Mouse (Mus musculus) erythroblast, embryonic 14.5 days (primary cell): ENCODE results near the gene Sarnp. TPM values are rescaled to one million over a fixed set of nuclear protein-coding genes. Genes with fewer than 3 reads are reported as not detected.
A peak's percentile ranks its signal among the peaks of the same experiment; 100 is the strongest.

Experiments used
- H3K27me3 ChIP-seq: 2 replicates; pipeline ENCODE4 v1.6.1; 2012; ENCODE audit warnings: inconsistent platforms; ENCODE audit not compliant: control insufficient read depth
- H3K36me3 ChIP-seq: 2 replicates; pipeline ENCODE4 v1.6.1; 2012; ENCODE audit warnings: mild to moderate bottlenecking, inconsistent platforms; ENCODE audit not compliant: control insufficient read depth
- H3K4me1 ChIP-seq: 2 replicates; pipeline ENCODE4 v1.6.1; 2012; ENCODE audit warnings: inconsistent platforms; ENCODE audit not compliant: control insufficient read depth
- H3K4me3 ChIP-seq: replicated peaks from 2 replicates; pipeline ENCODE3; 2012; ENCODE audit warnings: moderate library complexity, mild to moderate bottlenecking, inconsistent platforms
- H3K9me3 ChIP-seq: 2 replicates; pipeline ENCODE4 v1.6.1; 2012; ENCODE audit warnings: low read length, inconsistent platforms, mixed read lengths; ENCODE audit not compliant: control insufficient read depth
- GATA1 ChIP-seq: IDR thresholded peaks from 2 replicates; pipeline ENCODE4 v1.6.1; 2012; ENCODE audit warnings: low read length, inconsistent platforms, mixed read lengths
- TAL1 ChIP-seq: IDR thresholded peaks from 3 replicates; pipeline ENCODE4 v1.6.1; 2012; ENCODE audit warnings: low read length, inconsistent platforms, mixed read lengths
- polyA plus RNA-seq: library from polyadenylated mRNA; stranded (reverse); fragments of >175 nt; gene quantifications from 2 replicates; pipeline ENCODE4 v1.2.3, GENCODE M21; 2012

The Sarnp gene
- polyA plus RNA-seq, 1 experiment: 2.5 TPM

DNA sequence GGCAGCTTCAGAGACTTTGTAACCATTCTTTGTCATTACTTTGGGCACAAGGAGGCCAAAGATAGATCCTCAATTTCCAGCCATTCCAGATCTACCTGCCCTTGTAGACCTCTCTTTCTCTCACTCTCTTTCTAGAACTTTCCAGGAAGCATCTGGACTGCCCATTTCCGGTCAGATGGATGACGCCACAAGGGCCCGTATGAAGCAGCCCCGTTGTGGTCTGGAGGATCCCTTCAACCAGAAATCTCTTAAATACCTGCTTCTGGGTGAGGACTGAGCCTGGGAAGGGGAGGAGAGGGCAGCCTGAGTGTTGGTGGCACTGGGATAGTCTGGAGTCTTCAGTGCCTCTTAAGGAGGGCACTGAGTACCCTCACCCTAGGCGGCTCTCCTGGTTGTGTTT, 22.7 kb upstream of the Sarnp start:
- H3K27me3 ChIP-seq: 0 out of 2 replicates have a peak, but pooled peaks cover 2% of the 10 kb centered on the region
- H3K4me3 ChIP-seq: no peak overlapping the region
- H3K36me3 ChIP-seq: peaks cover 3% of the 10 kb centered on the region; the same call in 1 of the 2 replicates
- H3K9me3 ChIP-seq: no peaks in the 10 kb centered on the region
- peaks cover 2% of the 10 kb centered on the region for H3K4me1 ChIP-seq
- no peak for TF ChIP-seq TAL1
- no peak for TF ChIP-seq GATA1

DNA sequence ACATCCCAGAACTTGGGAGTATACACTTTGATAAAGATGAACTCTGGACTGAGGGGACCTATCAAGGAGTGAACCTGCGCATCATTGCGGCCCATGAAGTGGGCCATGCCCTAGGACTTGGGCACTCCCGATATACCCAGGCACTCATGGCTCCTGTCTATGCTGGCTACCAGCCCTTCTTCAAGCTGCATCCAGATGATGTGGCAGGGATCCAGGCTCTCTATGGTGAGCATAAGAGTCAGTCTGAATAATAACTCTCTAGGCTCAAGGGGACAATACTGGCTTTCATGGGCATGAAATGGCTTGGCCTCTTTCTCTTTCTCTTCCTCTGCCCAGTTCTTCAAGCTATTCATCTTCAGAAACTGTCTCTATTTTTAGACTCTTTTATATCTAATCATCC, 21.6 kb upstream of the Sarnp start:
- Histone ChIP-seq H3K4me3 (no peak overlapping the region), H3K36me3 (peaks cover 3% of the 10 kb centered on the region; the same call in 1 of the 2 replicates), H3K9me3 (no peaks in the 10 kb centered on the region), H3K4me1 (peaks cover 2% of the 10 kb centered on the region), H3K27me3 (0 out of 2 replicates have a peak, but pooled peaks cover 2% of the 10 kb centered on the region)
- TF ChIP-seq GATA1: no peak
- no peak for TF ChIP-seq TAL1

DNA sequence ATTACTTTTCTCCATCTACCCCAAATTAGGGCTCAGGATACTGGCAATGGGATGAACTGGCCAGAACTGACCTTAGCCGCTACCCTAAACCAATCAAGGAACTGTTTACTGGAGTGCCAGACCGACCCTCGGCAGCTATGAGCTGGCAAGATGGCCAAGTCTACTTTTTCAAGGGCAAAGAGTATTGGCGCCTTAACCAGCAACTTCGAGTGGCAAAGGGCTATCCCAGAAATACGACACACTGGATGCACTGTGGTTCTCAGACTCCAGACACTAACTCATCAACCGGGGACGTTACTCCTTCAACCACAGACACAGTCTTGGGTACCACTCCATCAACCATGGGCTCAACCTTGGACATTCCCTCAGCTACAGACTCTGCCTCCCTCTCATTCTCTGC, 18.5 kb upstream of the Sarnp start:
- H3K27me3 ChIP-seq: peaks cover 20% of the 10 kb centered on the region
- H3K9me3 ChIP-seq: no peaks in the 10 kb centered on the region
- peaks cover 4% of the 10 kb centered on the region for H3K4me1 ChIP-seq
- peaks cover 5% of the 10 kb centered on the region; the same call in 1 of the 2 replicates for H3K36me3 ChIP-seq
- no peak for TF ChIP-seq TAL1
- TF ChIP-seq GATA1: no peak
- no peak overlapping the region for H3K4me3 ChIP-seq

DNA sequence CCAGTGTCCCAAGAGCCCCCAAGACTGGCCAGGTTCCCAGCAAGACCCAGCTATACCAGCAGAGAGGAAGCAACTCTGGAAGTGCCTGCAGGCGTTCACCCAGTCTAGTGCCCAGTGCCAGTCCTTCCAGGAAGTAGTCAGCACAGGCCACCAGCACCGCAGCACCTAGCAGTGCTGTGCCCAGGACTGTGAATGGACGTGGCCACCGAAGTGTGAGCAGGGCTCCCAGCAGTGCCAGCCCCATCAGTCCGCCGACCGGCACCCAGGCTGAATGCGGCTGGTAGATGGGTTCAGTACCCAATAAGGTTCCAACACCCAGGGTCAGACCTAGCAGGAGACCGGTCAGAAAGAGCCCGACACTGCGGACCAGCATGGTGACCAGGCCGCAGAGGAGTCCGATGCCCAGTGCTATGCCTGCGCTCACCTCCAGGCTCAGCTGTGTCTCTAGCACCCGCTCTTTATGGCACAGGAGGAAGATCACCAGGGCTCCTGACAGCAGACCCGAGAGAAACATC, 15.1 kb upstream of the Sarnp start:
- Histone ChIP-seq H3K4me1 (peaks cover 32% of the 10 kb centered on the region), H3K27me3 (peaks cover 24% of the 10 kb centered on the region), H3K9me3 (no peaks in the 10 kb centered on the region), H3K36me3 (peaks cover 16% of the 10 kb centered on the region), H3K4me3 (no peak overlapping the region)
- TF ChIP-seq GATA1: no peak
- no peak for TF ChIP-seq TAL1

DNA sequence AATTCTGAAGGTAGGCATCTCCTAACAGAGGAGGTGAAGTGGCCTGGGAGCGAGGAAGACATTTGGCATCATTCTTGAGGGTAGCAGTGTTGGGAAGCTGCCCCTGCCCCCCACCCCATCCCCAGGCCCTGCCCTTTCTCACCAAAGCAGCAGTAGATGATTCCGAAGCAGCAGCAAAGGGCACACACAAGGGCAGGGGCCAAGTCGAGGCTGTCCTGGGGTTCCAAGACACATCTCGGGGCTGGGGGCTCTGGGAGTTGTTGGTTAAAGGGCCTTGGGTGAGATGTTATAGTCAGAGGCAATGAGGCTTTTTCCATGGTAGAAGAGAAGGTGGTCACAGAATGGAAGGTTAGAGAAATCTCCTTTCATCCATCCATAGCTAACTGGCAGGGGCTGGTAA, 14.2 kb upstream of the Sarnp start:
- H3K27me3 ChIP-seq: peaks cover 24% of the 10 kb centered on the region
- no peaks in the 10 kb centered on the region for H3K9me3 ChIP-seq
- no peak overlapping the region for H3K4me3 ChIP-seq
- peaks cover 41% of the 10 kb centered on the region for H3K4me1 ChIP-seq
- H3K36me3 ChIP-seq: peaks cover 25% of the 10 kb centered on the region
- no peak for TF ChIP-seq TAL1
- no peak for TF ChIP-seq GATA1

DNA sequence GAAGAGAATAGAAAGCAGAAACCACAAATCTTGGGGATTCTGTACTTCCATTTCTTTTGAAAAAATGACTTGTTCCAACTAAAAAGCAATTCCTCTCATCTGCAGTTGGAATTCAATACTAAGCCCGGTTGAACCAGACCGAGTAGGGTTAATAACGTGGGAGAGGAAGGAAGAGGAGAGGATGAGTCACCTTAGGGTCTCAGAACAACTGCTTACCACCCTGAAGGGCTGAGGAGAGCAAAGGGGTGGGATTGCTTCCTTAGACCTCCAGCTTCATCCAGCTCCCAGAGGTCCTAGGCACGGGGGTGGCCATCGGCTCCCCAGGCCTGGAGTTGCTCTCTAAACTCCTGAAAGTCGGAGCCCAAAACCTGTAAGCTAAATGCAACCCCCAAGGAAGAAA, 13.8 kb upstream of the Sarnp start:
- Histone ChIP-seq H3K9me3 (no peaks in the 10 kb centered on the region), H3K36me3 (peaks cover 29% of the 10 kb centered on the region), H3K27me3 (peaks cover 24% of the 10 kb centered on the region), H3K4me1 (peaks cover 41% of the 10 kb centered on the region), H3K4me3 (no peak overlapping the region)
- TF ChIP-seq TAL1 (no peak), GATA1 (no peak)

DNA sequence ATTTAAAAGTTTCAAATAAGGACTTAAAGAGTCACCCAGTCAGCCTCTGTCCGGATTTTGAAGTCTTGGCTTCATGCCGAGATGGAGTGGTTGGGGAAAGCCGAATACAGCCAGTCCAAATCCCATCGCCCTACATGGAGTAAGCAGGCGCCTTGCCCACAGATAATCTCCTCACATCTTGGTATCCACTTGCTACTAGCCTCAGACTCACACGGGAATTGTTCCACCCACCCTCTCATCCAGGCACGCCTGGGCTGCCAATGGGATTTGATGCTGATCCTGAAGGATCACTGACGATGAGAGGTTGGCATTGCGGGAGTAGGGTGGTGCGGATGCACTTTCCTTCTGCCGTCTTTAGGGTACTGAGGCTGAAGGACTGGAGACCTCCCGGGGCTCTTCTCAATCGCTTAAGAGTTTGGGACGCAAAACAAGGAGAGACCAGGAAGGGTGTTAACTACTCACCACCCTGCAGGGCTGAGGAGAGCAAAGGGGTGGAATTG, 13.3 kb upstream of the Sarnp start, which contains the start of gene Dnajc14:
Dnajc14 (plus strand) TSS at position 292 of the 500 bp plus-strand sequence.
- Histone ChIP-seq H3K36me3 (peaks cover 31% of the 10 kb centered on the region), H3K27me3 (peaks cover 24% of the 10 kb centered on the region), H3K4me1 (peaks cover 45% of the 10 kb centered on the region), H3K9me3 (no peaks in the 10 kb centered on the region), H3K4me3 (peak within 1 kb of the TSS; percentile 91)
- TF ChIP-seq GATA1 (no peak), TAL1 (no peak)

DNA sequence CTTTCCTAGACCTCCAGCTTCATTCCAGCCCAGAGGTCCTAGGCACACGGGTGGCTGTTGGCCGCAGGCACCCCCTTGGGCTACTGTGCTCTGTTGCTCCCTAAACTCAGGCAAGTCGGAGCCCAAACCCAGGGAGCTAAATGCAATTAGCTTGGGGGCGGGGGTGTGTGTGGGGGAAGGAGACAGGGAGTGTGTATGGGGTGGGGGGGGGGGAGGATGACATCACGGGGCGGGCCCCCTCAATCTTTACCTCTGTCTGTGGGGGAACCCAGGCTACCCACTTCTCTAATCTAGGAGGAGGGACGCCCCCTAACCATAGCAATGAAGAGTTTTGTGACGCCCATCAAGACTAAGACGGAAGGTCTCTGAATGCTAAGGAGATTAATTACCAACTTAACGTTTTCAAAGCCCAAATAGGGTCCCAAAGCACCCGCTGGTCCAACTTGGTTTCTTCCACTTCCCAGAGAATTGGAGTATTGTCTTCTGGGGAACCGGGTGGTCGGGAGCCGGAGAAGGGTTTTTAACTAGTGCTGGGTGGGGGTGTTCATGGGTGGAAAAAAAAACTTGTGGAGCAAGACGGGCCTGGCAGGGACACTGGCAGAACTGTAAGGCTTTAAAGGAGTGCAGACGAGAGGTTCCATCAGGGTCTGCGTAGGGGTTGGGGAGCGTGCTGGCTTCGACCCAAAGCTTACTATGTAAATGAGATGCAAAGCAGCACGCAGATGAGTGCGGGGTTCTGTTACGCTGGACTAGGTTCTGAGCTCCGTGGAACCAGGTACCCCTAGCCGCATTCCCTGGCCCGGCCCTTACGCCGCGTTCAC, 12.7 kb upstream of the Sarnp start, which contains the start of gene Tmem198b:
Tmem198b (minus strand) TSS at position 100 of the 821 bp plus-strand sequence.
- Histone ChIP-seq H3K36me3 (peaks cover 35% of the 10 kb centered on the region), H3K9me3 (no peaks in the 10 kb centered on the region), H3K4me1 (peaks cover 49% of the 10 kb centered on the region), H3K4me3 (peak within 1 kb of the TSS; percentile 91), H3K27me3 (peaks cover 24% of the 10 kb centered on the region)
- no peak for TF ChIP-seq TAL1
- TF ChIP-seq GATA1: no peak
